Mouse (Mus musculus): ENCODE measurements around the gene Tagap.

The Tagap gene

DNA sequence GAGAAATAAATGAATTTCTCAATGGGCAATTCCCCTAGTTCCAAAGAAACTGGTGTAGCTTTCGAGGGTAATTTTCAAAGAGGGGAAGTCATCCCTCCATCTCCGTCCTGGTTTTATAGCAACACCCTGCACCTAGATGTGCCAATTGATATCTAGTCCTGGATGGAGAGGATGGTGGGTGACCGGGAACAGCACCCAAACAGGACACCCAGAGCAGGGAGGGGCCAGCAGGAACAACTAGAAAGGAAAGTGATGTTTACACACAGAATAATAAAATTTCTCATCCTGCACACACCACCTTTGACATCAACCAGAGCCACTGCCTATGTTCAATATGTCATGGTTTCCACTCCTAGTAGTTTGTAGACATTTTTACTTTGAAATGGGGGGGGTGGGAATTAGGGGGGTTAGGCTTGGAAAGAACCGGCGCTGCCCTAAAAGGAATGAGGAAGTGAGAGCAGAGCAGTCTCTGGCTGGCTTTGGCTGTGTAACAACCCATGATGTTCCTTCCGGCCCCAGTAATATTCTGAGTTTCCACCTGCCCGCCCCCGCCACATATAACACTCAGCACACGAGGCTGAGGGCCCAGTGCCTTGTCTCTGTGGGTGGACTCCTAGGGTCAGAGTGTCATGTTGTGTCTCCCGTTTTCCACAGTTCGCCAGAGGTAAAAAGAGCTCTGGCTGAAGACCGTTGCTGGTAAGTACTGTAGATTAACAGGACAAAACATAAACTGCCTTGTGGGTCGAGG, at the start of gene Tagap:
Tagap (plus strand) TSS at position 588 of the 748 bp plus-strand sequence.
- no peak for DNase-seq (ENCODE audit: low read depth, low spot score)

DNA sequence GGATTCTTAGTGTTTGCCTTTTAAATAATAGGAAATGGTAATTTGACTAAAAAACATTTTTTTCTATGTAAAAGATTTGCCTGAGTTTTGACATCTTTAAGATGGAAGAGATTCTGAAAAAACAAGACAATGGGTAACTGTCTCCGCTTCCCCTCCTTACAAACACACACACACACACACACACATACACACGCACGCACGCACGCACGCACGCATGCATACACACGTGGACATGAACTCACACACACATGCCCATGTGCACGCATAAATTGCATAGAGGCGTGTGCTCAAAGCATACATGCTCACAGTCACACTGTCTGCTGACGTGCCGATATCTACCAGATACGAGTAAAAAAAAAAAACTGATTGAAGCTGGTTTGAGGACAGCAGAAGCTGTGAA, 49.3 kb upstream of the Tagap start:
- no peak for DNase-seq (ENCODE audit: low read depth, low spot score)

- DNase-seq (ENCODE audit: low read depth, low spot score): no peak
Observed at GRCm38 (mm10) chr17:7877191-7877764, 48.5 kb upstream of the Tagap start.

GRCm38 (mm10) chr17:7877878-7878277, 47.9 kb upstream of the Tagap start:
- DNase-seq (ENCODE audit: low read depth, low spot score): no peak

DNA sequence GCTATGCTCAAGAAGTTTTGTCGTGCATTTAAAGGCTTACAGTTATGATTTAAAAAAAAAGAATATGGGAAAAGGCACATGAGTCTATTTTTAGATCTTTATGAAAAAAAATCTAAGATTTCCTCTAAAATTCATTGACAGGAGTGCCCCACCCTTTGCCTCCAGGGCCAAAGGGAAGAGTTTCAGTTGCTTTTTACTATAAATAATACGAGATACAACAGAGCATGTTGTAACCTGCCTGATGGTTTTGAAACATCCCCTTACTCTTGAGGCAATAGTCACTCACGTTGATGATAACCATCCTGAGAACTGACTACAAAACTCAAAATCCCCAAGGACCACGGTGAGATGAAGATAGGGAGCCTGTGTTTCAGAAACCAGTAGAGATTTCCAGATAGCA, 46.3 kb upstream of the Tagap start:
- DNase-seq (ENCODE audit: low read depth, low spot score): no peak

DNA sequence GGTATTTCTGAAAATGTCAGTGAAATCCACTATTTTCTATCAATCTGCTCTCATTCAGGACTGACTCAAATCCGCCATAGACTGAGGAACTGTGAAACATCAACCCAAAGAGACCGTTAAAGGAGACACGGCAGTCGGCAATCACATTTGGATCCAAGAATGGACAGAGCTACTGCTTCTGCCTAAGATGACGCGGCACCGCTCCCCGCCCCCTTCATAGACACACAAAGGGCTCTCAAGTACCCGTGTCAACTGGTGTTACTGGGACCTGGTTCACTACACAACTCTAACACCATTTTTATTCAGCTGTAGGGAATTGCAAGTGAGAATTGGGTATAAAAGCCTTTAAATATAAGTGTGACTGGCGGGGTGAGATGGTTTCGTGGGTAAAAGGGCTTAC, 42.7 kb upstream of the Tagap start:
- peak; percentile 54 for DNase-seq (ENCODE audit: low read depth, low spot score)

GRCm38 (mm10) chr17:7884606-7885005, 41.2 kb upstream of the Tagap start:
- DNase-seq (ENCODE audit: low read depth, low spot score): no peak

- no peak for DNase-seq (ENCODE audit: low read depth, low spot score)
Observed at GRCm38 (mm10) chr17:7887071-7887815, 38.6 kb upstream of the Tagap start.

DNA sequence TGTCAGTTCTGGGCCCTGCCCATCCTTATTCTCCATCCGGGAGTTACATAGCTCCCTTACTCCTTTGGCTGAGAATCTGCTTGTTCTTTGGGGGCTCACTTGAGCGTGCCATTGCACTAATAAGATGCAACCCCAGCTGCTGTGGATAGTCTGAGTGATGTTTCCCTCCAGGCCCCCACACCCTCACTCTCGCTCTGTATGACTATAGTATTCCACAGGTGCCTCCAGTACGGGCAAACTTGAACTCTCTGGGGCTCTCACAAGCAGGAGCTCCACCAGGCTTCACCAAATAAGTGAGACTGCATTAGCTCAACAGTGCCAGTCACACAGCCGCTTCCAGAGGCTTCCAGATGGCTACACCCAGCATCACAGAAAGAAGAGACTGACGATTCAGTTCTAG, 37.5 kb upstream of the Tagap start:
- no peak for DNase-seq (ENCODE audit: low read depth, low spot score)

DNA sequence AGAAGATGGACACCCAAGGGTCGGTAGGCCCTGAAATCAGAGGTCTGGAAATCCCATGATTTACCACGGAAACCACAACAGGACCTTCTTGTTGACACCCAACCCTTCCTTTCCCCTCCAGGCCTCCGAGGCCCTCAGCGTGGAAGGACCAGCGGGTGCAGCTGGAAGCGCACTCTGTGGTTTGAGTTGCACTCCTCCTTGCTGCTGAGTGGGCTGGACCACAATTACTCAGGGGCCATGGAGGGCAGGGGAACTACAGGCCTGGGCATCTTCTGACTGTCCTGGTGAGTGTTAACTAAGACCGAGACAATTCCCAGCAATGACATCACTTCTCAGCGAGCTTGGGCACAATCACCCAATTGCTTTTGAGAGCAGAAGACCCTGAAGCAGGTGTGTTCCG, 36.8 kb upstream of the Tagap start:
- no peak for DNase-seq (ENCODE audit: low read depth, low spot score)

DNA sequence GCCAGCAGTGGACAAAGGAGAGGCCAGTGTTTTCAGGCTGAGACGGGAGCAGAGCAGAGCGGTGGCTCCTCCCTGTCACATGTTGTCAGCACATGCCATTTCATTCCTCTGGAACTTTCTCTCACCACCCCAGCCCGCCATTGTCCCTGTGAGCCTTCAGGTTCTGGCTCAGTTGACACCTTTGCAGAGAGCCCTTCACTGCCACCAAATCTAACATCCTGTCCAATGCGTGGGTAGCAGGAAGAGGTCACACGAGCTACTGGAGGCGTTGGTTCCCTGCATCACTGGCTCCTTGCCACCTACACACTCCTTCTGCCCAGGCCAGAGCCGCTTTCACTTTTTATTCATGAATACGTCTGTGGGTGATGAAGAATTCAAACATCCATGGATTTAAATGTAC, 33.1 kb upstream of the Tagap start:
- DNase-seq (ENCODE audit: low read depth, low spot score): no peak

- no peak for DNase-seq (ENCODE audit: low read depth, low spot score)
Observed at GRCm38 (mm10) chr17:7894094-7894493, 31.7 kb upstream of the Tagap start.

DNA sequence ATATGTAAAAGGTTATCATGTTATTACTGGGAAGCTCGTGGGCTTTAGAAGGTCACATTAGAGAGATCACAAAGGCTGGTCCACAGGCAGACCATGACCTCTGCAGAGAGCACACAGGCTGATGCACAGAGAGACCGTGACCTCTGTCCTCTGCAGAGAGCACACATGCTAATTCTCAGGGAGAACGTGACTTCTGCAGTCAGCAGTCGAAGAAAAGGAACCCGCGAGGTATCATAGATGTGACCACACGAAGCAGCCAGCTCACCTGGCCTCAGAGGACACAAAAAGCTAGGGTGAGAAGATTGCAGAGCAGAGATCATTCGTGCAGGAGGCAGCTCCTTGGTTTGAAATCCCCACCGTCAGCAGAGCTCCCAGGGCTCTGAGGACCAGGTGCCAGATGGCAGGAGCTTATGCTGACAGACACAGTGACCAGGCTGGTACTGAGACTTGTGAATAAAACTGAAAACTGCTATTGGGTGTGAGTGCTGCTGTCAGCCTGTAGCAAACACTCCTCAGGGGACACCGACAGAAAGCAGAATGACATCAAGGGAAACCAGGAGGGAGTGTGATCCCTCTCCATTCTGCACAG, 29.7 kb upstream of the Tagap start:
- DNase-seq (ENCODE audit: low read depth, low spot score): no peak

- DNase-seq (ENCODE audit: low read depth, low spot score): no peak
Observed at GRCm38 (mm10) chr17:7897120-7897519, 28.7 kb upstream of the Tagap start.

DNA sequence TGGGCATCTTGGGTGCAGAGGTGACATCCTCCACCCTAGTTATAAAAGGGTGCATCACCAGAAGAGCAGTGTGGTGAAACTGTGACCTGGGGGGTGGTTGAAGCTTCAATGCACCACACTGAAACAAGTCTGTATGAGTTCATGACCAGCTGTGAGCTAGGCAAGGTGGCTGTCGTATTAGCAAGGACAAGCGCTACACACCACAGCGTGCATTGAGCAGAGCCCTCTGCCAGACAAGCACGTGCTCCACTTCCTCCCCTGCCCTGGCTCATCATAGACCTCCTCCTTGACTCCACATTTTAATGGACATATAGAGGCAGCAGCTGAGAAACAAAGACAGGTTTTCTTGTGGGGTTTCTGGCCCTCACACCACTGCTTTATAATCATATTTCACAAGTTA, 28.0 kb upstream of the Tagap start:
- DNase-seq (ENCODE audit: low read depth, low spot score): no peak

DNA sequence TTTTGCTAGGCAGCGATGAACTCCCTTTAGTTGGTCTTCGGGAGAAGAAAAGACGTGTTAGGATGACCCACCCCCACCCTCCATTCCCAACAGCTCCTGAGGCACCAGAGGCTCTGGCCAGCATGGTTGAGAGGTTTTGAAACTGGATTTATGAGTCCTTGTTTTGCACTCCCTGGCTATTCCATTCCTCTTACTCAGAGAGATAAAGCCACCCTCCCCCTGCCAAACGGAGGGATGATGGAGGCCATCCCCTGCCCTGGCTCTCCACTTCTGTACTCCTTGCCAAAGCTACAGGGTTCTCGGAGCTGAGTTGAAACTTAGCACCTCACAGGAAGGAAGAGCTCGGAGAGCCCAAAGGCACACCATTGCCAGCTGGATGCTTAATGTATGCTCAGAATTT, 26.6 kb upstream of the Tagap start:
- no peak for DNase-seq (ENCODE audit: low read depth, low spot score)

- DNase-seq (ENCODE audit: low read depth, low spot score): no peak
Observed at GRCm38 (mm10) chr17:7899961-7900360, 25.8 kb upstream of the Tagap start.

- no peak for DNase-seq (ENCODE audit: low read depth, low spot score)
Observed at GRCm38 (mm10) chr17:7901536-7901935, 24.3 kb upstream of the Tagap start.

DNA sequence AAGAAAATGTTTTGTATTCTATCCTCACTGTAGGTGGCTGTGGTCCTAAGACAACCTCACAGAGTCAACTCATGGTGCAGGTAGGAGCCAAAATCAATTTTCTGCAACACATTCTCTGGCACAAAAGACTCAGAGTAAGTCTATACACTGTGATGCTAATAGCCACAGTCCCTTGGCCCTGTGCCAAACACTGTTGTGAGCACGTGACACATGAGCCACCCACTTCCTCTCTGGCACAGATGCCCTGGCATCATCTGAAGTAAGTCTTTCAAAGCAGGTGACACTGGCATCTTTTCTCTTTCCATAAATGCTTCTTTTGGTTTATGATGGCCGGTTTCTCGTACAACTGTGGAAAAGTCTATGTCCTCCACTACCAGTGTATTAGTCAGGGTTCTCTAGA, 23.4 kb upstream of the Tagap start:
- no peak for DNase-seq (ENCODE audit: low read depth, low spot score)

GRCm38 (mm10) chr17:7904992-7905391, 20.8 kb upstream of the Tagap start:
- peak; percentile 19 for DNase-seq (ENCODE audit: low read depth, low spot score)

GRCm38 (mm10) chr17:7905936-7906685, 19.7 kb upstream of the Tagap start:
- peak; percentile 80 for DNase-seq (ENCODE audit: low read depth, low spot score)

Data from R1 (cell line).